Mouse (Mus musculus): ENCODE results near the gene Matn4. TPM values are rescaled to one million over a fixed set of nuclear protein-coding genes. Genes with fewer than 3 reads are reported as not detected.
A peak's percentile ranks its signal among the peaks of the same experiment; 100 is the strongest.

Gene Matn4
- under 1 TPM; 0.27 to 0.99 (median 0.44) TPM for total RNA-seq (2022)

- no peak for DNase-seq (ENCODE audit: low spot score in 2 of 2)
Measured at GRCm38 (mm10) chr2:164405060-164405459, at the start of gene Matn4. TSS of gene Matn4 (minus strand) at chr2:164405160.

- DNase-seq (ENCODE audit: low spot score in 2 of 2): no peak
Measured at GRCm38 (mm10) chr2:164453887-164454500, 49.0 kb upstream of the Matn4 start.

- no peak for DNase-seq (ENCODE audit: low spot score in 2 of 2)
Measured at GRCm38 (mm10) chr2:164453047-164453757, 48.2 kb upstream of the Matn4 start.

GRCm38 (mm10) chr2:164452000-164452676 is 47.2 kb upstream of the Matn4 start:
- no peak for DNase-seq (ENCODE audit: low spot score in 2 of 2)

- no peak for DNase-seq (ENCODE audit: low spot score in 2 of 2)
Measured at GRCm38 (mm10) chr2:164449341-164450042, 44.5 kb upstream of the Matn4 start.

- DNase-seq (ENCODE audit: low spot score in 2 of 2): no peak
Measured at GRCm38 (mm10) chr2:164448921-164449320, 44.0 kb upstream of the Matn4 start.

GRCm38 (mm10) chr2:164448140-164448539 is 43.2 kb upstream of the Matn4 start:
- no peak for DNase-seq (ENCODE audit: low spot score in 2 of 2)

- DNase-seq (ENCODE audit: low spot score in 2 of 2): no peak
Measured at GRCm38 (mm10) chr2:164446086-164446469, 41.1 kb upstream of the Matn4 start.

GRCm38 (mm10) chr2:164445399-164446085 is 40.6 kb upstream of the Matn4 start:
- no peak for DNase-seq (ENCODE audit: low spot score in 2 of 2)

- DNase-seq (ENCODE audit: low spot score in 2 of 2): no peak
Measured at GRCm38 (mm10) chr2:164444701-164445100, 39.7 kb upstream of the Matn4 start.

GRCm38 (mm10) chr2:164443460-164444000 is 38.6 kb upstream of the Matn4 start, which contains the start of gene Sdc4:
TSS of gene Sdc4 (minus strand) at chr2:164443887.
- DNase-seq (ENCODE audit: low spot score in 2 of 2): no peak

GRCm38 (mm10) chr2:164443051-164443437 is 38.1 kb upstream of the Matn4 start:
- peak; percentile 80 to 86 for DNase-seq (ENCODE audit: low spot score in 2 of 2)

GRCm38 (mm10) chr2:164442315-164443050 is 37.5 kb upstream of the Matn4 start:
- peak; percentile 43 to 59 for DNase-seq (ENCODE audit: low spot score in 2 of 2)

GRCm38 (mm10) chr2:164441731-164442130 is 36.8 kb upstream of the Matn4 start:
- no peak for DNase-seq (ENCODE audit: low spot score in 2 of 2)

GRCm38 (mm10) chr2:164441155-164441554 is 36.2 kb upstream of the Matn4 start:
- no peak for DNase-seq (ENCODE audit: low spot score in 2 of 2)

- DNase-seq (ENCODE audit: low spot score in 2 of 2): no peak
Measured at GRCm38 (mm10) chr2:164440314-164440713, 35.4 kb upstream of the Matn4 start.

GRCm38 (mm10) chr2:164439001-164439421 is 34.1 kb upstream of the Matn4 start:
- no peak for DNase-seq (ENCODE audit: low spot score in 2 of 2)

GRCm38 (mm10) chr2:164438257-164438656 is 33.3 kb upstream of the Matn4 start:
- DNase-seq (ENCODE audit: low spot score in 2 of 2): no peak

GRCm38 (mm10) chr2:164437710-164438109 is 32.8 kb upstream of the Matn4 start:
- DNase-seq (ENCODE audit: low spot score in 2 of 2): no peak

- DNase-seq (ENCODE audit: low spot score in 2 of 2): peak; percentile 46 to 59
Measured at GRCm38 (mm10) chr2:164436961-164437360, 32.0 kb upstream of the Matn4 start.
